Mouse (Mus musculus) ES-Bruce4 (cell line): ENCODE measurements at regions not wholly inside any gene's neighbourhood (a gene's known extent, or its start where the extent isn't known, plus 50 kb on each side); places are given as distances from the start of the nearest gene placed in this dataset.

ENCODE experiments used
- H3K27ac ChIP-seq: 2 replicates; pipeline ENCODE4 v1.5.1; 2012; ENCODE audit warnings: low read length, inconsistent platforms; ENCODE audit not compliant: insufficient read depth
- H3K27me3 ChIP-seq: 2 replicates; pipeline ENCODE4 v1.6.1; 2012; ENCODE audit warnings: mild to moderate bottlenecking, low read length, inconsistent platforms; ENCODE audit not compliant: control insufficient read depth, poor library complexity, insufficient read depth, severe bottlenecking
- H3K36me3 ChIP-seq: 2 replicates; pipeline ENCODE4 v1.6.1; 2012; ENCODE audit warnings: inconsistent platforms, mild to moderate bottlenecking, low read length, moderate library complexity; ENCODE audit not compliant: control insufficient read depth, poor library complexity, insufficient read depth, severe bottlenecking
- H3K4me1 ChIP-seq: one replicate; pipeline ENCODE4 v1.8.1; 2011; ENCODE audit warnings: low read length; ENCODE audit not compliant: control insufficient read depth, insufficient read depth
- H3K4me3 ChIP-seq: 2 replicates; pipeline ENCODE4 v1.5.1; 2011; ENCODE audit warnings: low read depth, mild to moderate bottlenecking, low read length
- H3K9ac ChIP-seq: 2 replicates; pipeline ENCODE4 v1.6.1; 2012; ENCODE audit warnings: low read depth, mild to moderate bottlenecking, inconsistent platforms; ENCODE audit not compliant: poor library complexity, severe bottlenecking
- H3K9me3 ChIP-seq: replicated peaks from 2 replicates; pipeline ENCODE4 v1.6.1; 2012; ENCODE audit warnings: mild to moderate bottlenecking, low read length, inconsistent platforms; ENCODE audit not compliant: control insufficient read depth, poor library complexity, insufficient read depth, severe bottlenecking
- CTCF ChIP-seq: IDR thresholded peaks from one replicate; pipeline ENCODE4 v1.8.1; 2011; ENCODE audit warnings: low read depth, low read length
- EP300 ChIP-seq: IDR thresholded peaks from 2 replicates; pipeline ENCODE4 v1.6.1; 2011; ENCODE audit warnings: low read depth, low read length; ENCODE audit not compliant: insufficient read depth
- POLR2A ChIP-seq: IDR thresholded peaks from one replicate; pipeline ENCODE4 v1.8.1; 2011; ENCODE audit warnings: low read length; ENCODE audit not compliant: insufficient read depth

GRCm38 (mm10) chr13:28618961-28619360 is 334.6 kb downstream of the Sox4 start:
- Histone ChIP-seq H3K36me3 (no peaks in the 10 kb centered on the region), H3K27me3 (no peaks in the 10 kb centered on the region), H3K27ac (no peak overlapping the region), H3K4me1 (no peaks in the 10 kb centered on the region), H3K9ac (no peak overlapping the region), H3K9me3 (no peaks in the 10 kb centered on the region), H3K4me3 (no peak overlapping the region)
- TF ChIP-seq CTCF (no peak), EP300 (no peak), POLR2A (no peak)

- no peaks in the 10 kb centered on the region for H3K4me1 ChIP-seq
- no peaks in the 10 kb centered on the region for H3K9me3 ChIP-seq
- H3K9ac ChIP-seq = no peak overlapping the region
- TF ChIP-seq POLR2A = no peak
- TF ChIP-seq EP300 = no peak
- no peak for TF ChIP-seq CTCF
- H3K27me3 ChIP-seq = no peaks in the 10 kb centered on the region
- H3K4me3 ChIP-seq = no peak overlapping the region
- H3K27ac ChIP-seq = no peak overlapping the region
- no peaks in the 10 kb centered on the region for H3K36me3 ChIP-seq
These were observed 336.0 kb downstream of the Sox4 start for GRCm38 (mm10) chr13:28617503-28617902.

DNA sequence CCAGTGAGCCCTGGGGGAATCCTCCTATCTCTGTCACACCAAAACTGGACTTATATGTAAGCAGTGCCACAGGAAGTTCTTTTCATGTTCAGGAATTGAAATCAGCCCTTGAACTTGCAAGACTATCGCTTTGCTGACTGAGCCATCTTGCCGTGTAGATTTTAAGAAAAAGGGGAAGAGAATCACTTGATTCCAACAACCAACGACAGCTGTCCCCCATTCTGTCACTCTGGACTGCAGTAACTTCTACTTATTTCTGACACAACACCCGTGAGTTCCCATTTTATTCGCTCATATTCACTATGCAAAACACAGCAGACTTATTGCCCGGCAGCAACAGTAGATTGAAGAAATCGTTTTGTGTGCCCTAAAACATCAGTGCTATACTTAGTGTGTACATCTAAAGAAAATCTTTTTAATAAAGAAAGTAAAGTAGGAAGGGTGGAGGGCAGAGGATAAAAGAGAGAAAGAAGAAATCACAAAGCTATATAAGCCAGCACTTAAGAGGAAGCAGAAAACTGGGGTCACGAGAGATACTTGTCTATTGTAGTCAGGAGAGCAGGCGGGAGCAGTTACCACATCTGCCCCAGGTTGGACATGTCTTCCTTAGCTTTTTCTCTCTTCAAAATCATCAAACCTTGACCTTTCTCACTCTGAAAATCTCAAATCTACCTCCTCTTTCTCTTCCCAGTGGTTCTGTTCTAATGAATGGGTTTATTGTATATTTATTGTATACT is 336.7 kb downstream of the Sox4 start:
- H3K4me3 ChIP-seq = no peak overlapping the region
- no peak overlapping the region for H3K27ac ChIP-seq
- H3K4me1 ChIP-seq = no peaks in the 10 kb centered on the region
- H3K27me3 ChIP-seq = no peaks in the 10 kb centered on the region
- H3K36me3 ChIP-seq = no peaks in the 10 kb centered on the region
- no peaks in the 10 kb centered on the region for H3K9me3 ChIP-seq
- H3K9ac ChIP-seq = no peak overlapping the region
- no peak for TF ChIP-seq POLR2A
- no peak for TF ChIP-seq EP300
- no peak for TF ChIP-seq CTCF

- Histone ChIP-seq H3K9me3 (no peaks in the 10 kb centered on the region), H3K36me3 (no peaks in the 10 kb centered on the region), H3K27me3 (no peaks in the 10 kb centered on the region), H3K4me3 (no peak overlapping the region), H3K4me1 (no peaks in the 10 kb centered on the region), H3K27ac (no peak overlapping the region), H3K9ac (no peak overlapping the region)
- TF ChIP-seq POLR2A (no peak), CTCF (no peak), EP300 (no peak)
These were observed 345.9 kb downstream of the Sox4 start for GRCm38 (mm10) chr13:28607551-28608114.

DNA sequence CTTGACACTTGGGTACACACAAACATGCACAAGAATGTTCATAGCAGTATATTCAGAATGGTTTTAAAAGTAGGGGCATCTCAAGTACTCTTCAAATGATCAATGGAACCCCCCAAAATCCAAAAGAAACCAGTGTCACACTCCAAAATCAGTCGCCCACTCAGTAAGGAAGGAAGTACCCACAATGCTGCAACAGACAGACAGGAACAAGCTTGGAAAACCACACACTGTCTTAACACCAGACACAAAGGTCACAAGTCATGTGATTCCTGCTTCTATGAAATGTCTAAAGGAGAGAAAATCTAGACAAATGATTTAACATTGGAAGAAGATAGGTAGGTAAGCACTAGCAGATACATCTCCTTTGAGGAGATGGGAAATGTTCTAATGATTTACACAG is 346.9 kb downstream of the Sox4 start:
- Histone ChIP-seq H3K27me3 (no peaks in the 10 kb centered on the region), H3K9ac (no peak overlapping the region), H3K4me1 (no peaks in the 10 kb centered on the region), H3K4me3 (no peak overlapping the region), H3K9me3 (no peaks in the 10 kb centered on the region), H3K27ac (no peak overlapping the region), H3K36me3 (no peaks in the 10 kb centered on the region)
- TF ChIP-seq EP300 (no peak), POLR2A (no peak), CTCF (no peak)

- no peaks in the 10 kb centered on the region for H3K36me3 ChIP-seq
- no peak overlapping the region for H3K27ac ChIP-seq
- no peak overlapping the region for H3K9ac ChIP-seq
- TF ChIP-seq CTCF = no peak
- TF ChIP-seq EP300 = no peak
- H3K4me3 ChIP-seq = no peak overlapping the region
- no peaks in the 10 kb centered on the region for H3K9me3 ChIP-seq
- no peaks in the 10 kb centered on the region for H3K27me3 ChIP-seq
- no peaks in the 10 kb centered on the region for H3K4me1 ChIP-seq
These were observed 347.7 kb downstream of the Sox4 start for GRCm38 (mm10) chr13:28605833-28606232.

GRCm38 (mm10) chr13:28604016-28604415 is 346.7 kb downstream of the Gm11361 start:
- TF ChIP-seq CTCF = no peak
- TF ChIP-seq POLR2A = no peak
- no peak overlapping the region for H3K4me3 ChIP-seq
- H3K36me3 ChIP-seq = no peaks in the 10 kb centered on the region
- no peaks in the 10 kb centered on the region for H3K4me1 ChIP-seq
- H3K27me3 ChIP-seq = no peaks in the 10 kb centered on the region
- no peaks in the 10 kb centered on the region for H3K9me3 ChIP-seq
- H3K9ac ChIP-seq = no peak overlapping the region
- no peak overlapping the region for H3K27ac ChIP-seq
